ENCODE assay signal across 29 mouse cellular contexts in genomic region chr13:16668652-16669051, GRCm38 (mm10).
"Had no signal": no experiment of that assay in that cellular context is flagged by ENCODE, and none has a peak within 500 bp of the region (broad histone marks: within the 10 kb centered on the region; RNA-seq: fewer than 3 reads in every experiment).

No protein-coding gene starts in this region.

- H3K4me2 ChIP-seq: heart, embryonic 12.5 days; hindbrain, embryonic 12.5 days; hindbrain, embryonic 14.5 days; intestine, embryonic 15.5 days; limb, embryonic 12.5 days; liver, embryonic 11.5 days; liver, embryonic 13.5 days; liver, embryonic 15.5 days had no signal

- H3K4me3 ChIP-seq: gastrocnemius, adult 2 months; heart, embryonic 10.5 days; heart, embryonic 12.5 days; hindbrain, embryonic 10.5 days; hindbrain, embryonic 12.5 days; intestine, embryonic 15.5 days; layer of hippocampus, adult 2 months; limb, embryonic 12.5 days; liver, embryonic 13.5 days; liver, embryonic 15.5 days had no signal

- DNase-seq: gastrocnemius, adult 2 months; gastrocnemius, postnatal 10 days; gastrocnemius, postnatal 25 days; heart, adult 18-20 months; heart, postnatal 10 days; heart, postnatal 4 days; kidney, adult 18-20 months; kidney, adult 8-10 months; kidney, postnatal 10 days; kidney, postnatal 25 days; kidney, postnatal 4 days; layer of hippocampus, adult 9-11 months; layer of hippocampus, postnatal 36 days; left cerebral cortex, postnatal 4 days; liver; liver, embryonic 13.5 days had no signal

- H3K9ac ChIP-seq: heart, embryonic 12.5 days; hindbrain, embryonic 12.5 days; hindbrain, embryonic 14.5 days; intestine, embryonic 15.5 days; limb, embryonic 12.5 days; liver, embryonic 13.5 days; liver, embryonic 15.5 days had no signal

- H3K36me3 ChIP-seq: heart, embryonic 10.5 days; heart, embryonic 12.5 days; hindbrain, embryonic 10.5 days; hindbrain, embryonic 12.5 days; intestine, embryonic 15.5 days; limb, embryonic 12.5 days; liver, embryonic 13.5 days; liver, embryonic 15.5 days had no signal

- H3K9me3 ChIP-seq: heart, embryonic 10.5 days; heart, embryonic 12.5 days; hindbrain, embryonic 10.5 days; hindbrain, embryonic 12.5 days; intestine, embryonic 15.5 days; limb, embryonic 12.5 days; liver, embryonic 13.5 days; liver, embryonic 15.5 days had no signal

- H3K27me3 ChIP-seq: heart, embryonic 12.5 days; hindbrain, embryonic 12.5 days; intestine, embryonic 15.5 days; limb, embryonic 12.5 days; liver, embryonic 13.5 days; liver, embryonic 15.5 days had no signal

- H3K4me1 ChIP-seq: heart, embryonic 10.5 days; heart, embryonic 12.5 days; hindbrain, embryonic 10.5 days; hindbrain, embryonic 12.5 days; intestine, embryonic 15.5 days; limb, embryonic 12.5 days; liver, embryonic 13.5 days; liver, embryonic 15.5 days had no signal

- ATAC-seq: hindbrain, embryonic 16.5 days; inflammation-experienced regulatory T-cells, adult 6 months; intestine, embryonic 15.5 days; intestine, postnatal 0 days had no signal

- H3K27ac ChIP-seq: gastrocnemius, adult 2 months; heart, embryonic 10.5 days; hindbrain, embryonic 10.5 days; hindbrain, embryonic 12.5 days; hindbrain, embryonic 14.5 days; intestine, embryonic 15.5 days; layer of hippocampus, adult 2 months; limb, embryonic 12.5 days; liver, embryonic 13.5 days; liver, embryonic 15.5 days had no signal
